Mouse (Mus musculus): ENCODE data around the gene Git1. TPM values are rescaled to one million over a fixed set of nuclear protein-coding genes. Genes with fewer than 3 reads are reported as not detected.

Git1 gene
- polyA plus RNA-seq, 1 experiment from 2014 or later = 14.4 TPM

DNA sequence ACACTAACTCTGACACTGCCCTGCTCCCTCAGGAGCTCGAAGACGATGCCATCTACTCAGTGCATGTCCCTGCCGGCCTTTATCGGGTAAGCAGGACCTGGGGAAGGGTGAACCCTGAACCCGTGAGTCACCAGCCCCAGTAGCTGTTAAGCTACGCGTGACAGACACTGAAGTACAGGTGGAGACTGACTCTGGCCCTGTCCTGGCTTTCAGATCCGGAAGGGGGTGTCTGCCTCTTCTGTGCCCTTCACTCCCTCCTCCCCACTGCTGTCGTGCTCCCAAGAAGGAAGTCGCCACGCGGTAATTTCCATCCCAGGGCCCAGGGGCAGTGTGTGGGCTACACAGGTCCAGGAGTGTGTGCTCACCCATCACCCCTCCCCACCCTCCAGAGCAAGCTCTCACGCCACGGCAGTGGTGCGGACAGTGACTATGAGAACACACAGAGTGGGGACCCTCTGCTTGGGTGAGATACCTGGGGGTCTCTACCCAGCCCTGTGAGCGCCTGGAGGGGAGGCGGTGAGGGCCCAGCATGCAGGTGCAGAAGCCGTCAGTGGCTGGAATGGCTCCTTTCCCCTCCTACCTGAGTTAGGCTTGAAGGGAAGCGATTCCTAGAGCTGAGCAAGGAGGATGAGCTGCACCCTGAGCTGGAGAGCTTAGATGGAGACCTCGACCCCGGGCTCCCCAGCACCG, 12.1 kb downstream of the Git1 start:
- ATAC-seq (replicated peaks) = no peak
- Histone ChIP-seq H3K27ac (replicated peaks) (no peak overlapping the region), H3K4me2 (replicated peaks) (no peak overlapping the region), H3K4me1 (peaks cover 14% of the 10 kb centered on the region), H3K9me3 (no peaks in the 10 kb centered on the region), H3K4me3 (no peak overlapping the region), H3K27me3 (no peaks in the 10 kb centered on the region), H3K9ac (replicated peaks) (no peak overlapping the region), H3K36me3 (peaks cover 64% of the 10 kb centered on the region)
- 90% methylated on average over 22 of the region's 22 CpGs for WGBS

DNA sequence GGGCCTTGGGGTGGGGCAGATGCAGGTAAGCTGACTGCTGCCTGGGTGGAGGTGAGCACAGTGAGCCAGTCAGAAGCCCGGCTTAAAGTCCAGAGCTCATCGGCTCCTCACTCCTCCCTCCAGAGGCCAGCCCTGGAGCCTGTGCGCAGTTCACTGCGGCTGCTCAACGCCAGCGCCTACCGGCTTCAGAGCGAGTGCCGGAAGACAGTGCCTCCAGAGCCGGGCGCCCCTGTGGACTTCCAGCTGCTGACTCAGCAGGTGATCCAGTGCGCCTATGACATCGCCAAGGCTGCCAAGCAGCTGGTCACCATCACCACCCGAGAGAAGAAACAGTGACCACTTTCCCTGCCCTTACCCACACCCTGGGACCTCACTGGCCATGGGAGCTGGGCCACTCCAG, 12.9 kb downstream of the Git1 start:
- H3K4me1 ChIP-seq = peaks cover 7% of the 10 kb centered on the region
- H3K4me2 ChIP-seq (replicated peaks) = no peak overlapping the region
- no peaks in the 10 kb centered on the region for H3K27me3 ChIP-seq
- H3K4me3 ChIP-seq = no peak overlapping the region
- WGBS = 85% methylated on average over 14 of the region's 14 CpGs
- ATAC-seq (replicated peaks) = no peak
- H3K27ac ChIP-seq (replicated peaks) = no peak overlapping the region
- H3K36me3 ChIP-seq = peaks cover 57% of the 10 kb centered on the region
- no peak overlapping the region for H3K9ac ChIP-seq (replicated peaks)
- H3K9me3 ChIP-seq = no peaks in the 10 kb centered on the region

DNA sequence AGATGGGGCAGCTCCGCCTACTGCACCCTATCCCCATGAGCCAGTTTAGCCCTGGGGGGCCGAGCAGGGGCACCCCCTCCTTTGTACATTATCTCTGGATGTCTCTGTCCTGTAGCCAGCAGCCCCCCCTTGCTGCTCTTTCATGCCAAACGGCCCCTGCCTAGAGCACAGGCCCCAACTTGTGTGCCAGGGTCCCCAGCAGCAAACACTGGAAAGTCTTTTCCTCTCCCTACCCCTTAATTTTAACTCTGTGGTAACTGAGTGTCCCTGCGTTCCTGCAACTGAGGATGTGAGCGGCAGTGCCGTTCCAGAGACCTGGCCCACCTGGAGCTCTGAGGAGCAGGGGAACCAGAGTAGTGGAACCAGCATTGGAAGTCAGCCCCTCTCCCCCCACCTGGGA, 13.6 kb downstream of the Git1 start:
- peaks cover 56% of the 10 kb centered on the region for H3K36me3 ChIP-seq
- no peak overlapping the region for H3K9ac ChIP-seq (replicated peaks)
- ATAC-seq (replicated peaks) = no peak
- no peak overlapping the region for H3K4me2 ChIP-seq (replicated peaks)
- no peak overlapping the region for H3K27ac ChIP-seq (replicated peaks)
- H3K27me3 ChIP-seq = no peaks in the 10 kb centered on the region
- peaks cover 7% of the 10 kb centered on the region for H3K4me1 ChIP-seq
- WGBS = 86% methylated on average over 6 of the region's 6 CpGs
- H3K4me3 ChIP-seq = no peak overlapping the region
- no peaks in the 10 kb centered on the region for H3K9me3 ChIP-seq

DNA sequence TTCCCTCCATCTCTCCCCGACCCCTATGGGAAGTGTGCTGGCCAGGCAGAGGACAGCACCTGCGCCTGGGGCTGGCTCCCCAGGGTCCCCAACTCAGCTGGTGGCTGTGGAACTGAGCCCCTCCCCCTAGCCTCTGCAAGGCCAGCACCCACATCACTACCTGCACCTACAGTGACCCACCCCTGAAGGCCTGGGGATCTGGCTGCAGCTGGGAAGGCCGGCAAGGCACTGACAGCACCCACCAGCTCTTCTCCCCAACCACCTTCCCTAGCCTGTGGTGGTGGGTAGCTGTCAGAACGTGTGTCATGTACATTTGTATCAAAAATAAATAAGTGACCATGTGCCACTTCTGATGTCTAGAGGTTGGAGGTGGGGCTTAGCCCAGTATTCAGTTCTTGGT, 14.1 kb downstream of the Git1 start:
- peaks cover 11% of the 10 kb centered on the region for H3K4me1 ChIP-seq
- H3K27ac ChIP-seq (replicated peaks) = no peak overlapping the region
- ATAC-seq (replicated peaks) = 0 out of 2 replicates have a peak, but pooled peaks have one; percentile 18

DNA sequence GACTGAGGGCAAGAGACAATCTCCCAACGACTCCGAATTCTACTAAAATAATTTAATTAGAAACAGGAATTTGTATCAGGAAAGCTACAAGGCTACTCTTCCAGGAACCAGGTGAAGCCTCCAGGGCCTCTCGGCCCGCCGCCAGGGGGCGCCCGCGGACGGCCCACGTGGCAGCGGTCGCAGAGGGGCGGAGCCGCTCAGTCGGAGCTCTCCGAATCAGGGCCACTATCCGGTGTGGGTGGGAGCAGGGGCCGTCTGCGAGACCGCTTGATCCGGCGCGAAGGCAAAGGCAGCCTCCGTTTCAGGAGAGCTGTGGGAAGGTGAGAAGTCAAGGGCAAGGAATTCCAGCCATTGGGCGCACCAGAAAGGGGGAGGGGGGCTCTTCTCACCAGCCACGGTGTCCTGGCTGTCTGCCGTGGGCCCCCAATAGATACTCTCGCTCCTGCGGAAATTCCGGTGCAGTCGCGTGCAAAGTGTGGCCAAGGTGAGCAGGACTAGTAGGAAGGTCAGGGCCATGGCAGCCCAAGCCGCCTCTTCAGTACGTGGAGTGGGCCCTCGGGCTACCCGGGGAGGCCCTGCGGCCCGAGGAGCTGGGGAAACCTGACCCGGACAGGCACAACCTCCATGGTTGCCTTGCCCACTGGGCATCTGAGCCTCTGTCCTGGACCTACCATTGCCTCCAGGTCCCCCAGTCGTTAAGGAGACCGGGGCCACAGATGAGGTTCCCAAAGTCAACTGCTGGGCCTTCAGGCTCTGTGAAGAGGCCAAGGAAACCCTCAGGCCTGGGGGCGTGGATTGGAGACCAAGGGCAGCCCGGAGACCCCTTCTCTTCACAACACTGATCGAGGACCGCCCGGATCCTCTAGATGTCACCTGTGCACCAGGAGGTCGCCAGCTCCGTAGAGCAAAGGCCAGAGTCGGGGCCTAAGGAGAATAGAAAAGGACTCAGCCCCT, 15.0 kb downstream of the Git1 start:
- Histone ChIP-seq H3K9ac (replicated peaks) (peak overlapping the region; percentile 47), H3K4me2 (replicated peaks) (peak overlapping the region; percentile 70), H3K36me3 (peaks cover 42% of the 10 kb centered on the region), H3K4me1 (peaks cover 15% of the 10 kb centered on the region), H3K27me3 (no peaks in the 10 kb centered on the region), H3K27ac (replicated peaks) (no peak overlapping the region), H3K9me3 (no peaks in the 10 kb centered on the region), H3K4me3 (peak overlapping the region; percentile 41)
- 21% methylated on average over 49 of the region's 49 CpGs for WGBS
- ATAC-seq (replicated peaks) = peak; percentile 61

More for the DNA sequence above, 14.1 kb downstream of the Git1 start:
- Histone ChIP-seq H3K9ac (replicated peaks) (no peak overlapping the region), H3K36me3 (peaks cover 51% of the 10 kb centered on the region), H3K4me3 (no peak overlapping the region), H3K9me3 (no peaks in the 10 kb centered on the region), H3K4me2 (replicated peaks) (no peak overlapping the region), H3K27me3 (no peaks in the 10 kb centered on the region)
- 76% methylated on average over 4 of the region's 4 CpGs for WGBS

DNA sequence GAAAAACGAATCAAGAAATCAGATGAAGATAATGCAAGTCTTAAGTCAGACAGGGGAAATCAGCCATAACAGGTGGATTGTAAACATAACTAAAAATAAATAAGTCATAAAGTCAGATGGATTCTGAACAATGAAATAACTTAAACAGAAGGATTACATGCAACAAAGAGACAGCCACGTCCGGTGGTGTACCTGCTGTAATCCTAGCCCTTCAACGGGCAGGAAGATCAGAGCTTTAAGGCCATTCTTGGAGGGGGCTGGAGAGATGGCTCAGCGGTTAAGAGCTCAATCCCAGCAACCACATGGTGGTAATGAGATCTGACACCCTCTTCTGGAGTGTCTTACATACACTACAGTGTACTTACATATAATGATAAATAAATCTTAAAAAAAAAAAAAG, 18.0 kb downstream of the Git1 start:
- no peaks in the 10 kb centered on the region for H3K9me3 ChIP-seq
- WGBS = 85% methylated on average over 5 of the region's 5 CpGs
- peaks cover 19% of the 10 kb centered on the region; the same call in 1 of the 2 replicates for H3K27me3 ChIP-seq
- H3K9ac ChIP-seq (replicated peaks) = no peak overlapping the region
- no peak overlapping the region for H3K4me3 ChIP-seq
- H3K36me3 ChIP-seq = peaks cover 12% of the 10 kb centered on the region
- ATAC-seq (replicated peaks) = no peak
- no peak overlapping the region for H3K27ac ChIP-seq (replicated peaks)
- peaks cover 42% of the 10 kb centered on the region for H3K4me1 ChIP-seq
- no peak overlapping the region for H3K4me2 ChIP-seq (replicated peaks)

DNA sequence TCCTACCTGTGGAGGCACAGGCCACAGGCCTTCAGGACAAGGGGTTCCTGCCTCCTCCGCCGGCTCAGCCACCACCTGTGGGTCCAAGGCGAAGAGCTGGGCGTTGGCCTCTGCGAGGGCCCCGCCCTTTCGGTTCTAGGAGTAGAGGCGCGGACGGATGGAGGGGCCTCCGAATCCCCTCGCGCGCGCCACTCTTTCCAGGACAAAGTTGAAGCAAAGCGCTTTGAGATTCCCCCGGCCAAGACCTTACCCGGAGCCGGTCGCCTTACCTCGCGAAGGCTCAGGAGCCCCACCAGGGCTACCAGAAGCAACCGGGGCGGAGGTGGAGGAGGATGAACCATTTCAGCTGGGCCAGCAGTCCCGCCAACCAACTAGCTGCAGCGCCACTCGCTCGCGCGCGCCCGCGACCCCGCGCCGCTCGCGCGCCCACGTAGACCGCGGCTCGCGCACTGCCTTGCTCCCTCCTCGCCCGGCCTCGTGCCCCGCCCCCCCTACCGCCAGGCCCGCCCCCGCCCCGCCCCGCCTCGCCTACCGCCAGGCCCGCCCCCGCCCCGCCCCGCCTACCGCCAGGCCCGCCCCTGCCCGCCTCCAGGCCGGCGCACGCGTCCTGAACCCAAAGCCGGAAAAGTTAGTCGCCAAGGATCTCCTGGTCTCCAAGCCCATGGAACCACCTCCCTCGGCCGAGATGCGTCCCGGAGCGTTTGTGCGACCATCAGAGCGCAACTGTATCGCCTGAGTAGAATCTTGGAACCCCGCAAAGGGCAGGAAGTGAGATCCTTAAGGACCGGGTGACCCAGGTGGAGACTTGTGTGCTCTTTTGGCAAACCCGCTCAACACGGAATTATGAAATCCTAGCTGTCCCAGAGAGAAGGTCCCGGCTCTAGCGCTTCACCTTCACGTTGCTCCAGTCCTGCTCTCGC, 19.8 kb downstream of the Git1 start:
- under 1% methylated on average over 71 of the region's 84 CpGs for WGBS
- Histone ChIP-seq H3K4me3 (peak overlapping the region; percentile 78), H3K27ac (replicated peaks) (peak overlapping the region; percentile 42; the same call in 1 of the 2 replicates), H3K36me3 (no peaks in the 10 kb centered on the region), H3K9me3 (no peaks in the 10 kb centered on the region), H3K9ac (replicated peaks) (peak overlapping the region; percentile 58), H3K27me3 (peaks cover 21% of the 10 kb centered on the region; the same call in 1 of the 2 replicates), H3K4me2 (replicated peaks) (peak overlapping the region; percentile 88), H3K4me1 (peaks cover 40% of the 10 kb centered on the region)
- ATAC-seq (replicated peaks) = peak; percentile 53

DNA sequence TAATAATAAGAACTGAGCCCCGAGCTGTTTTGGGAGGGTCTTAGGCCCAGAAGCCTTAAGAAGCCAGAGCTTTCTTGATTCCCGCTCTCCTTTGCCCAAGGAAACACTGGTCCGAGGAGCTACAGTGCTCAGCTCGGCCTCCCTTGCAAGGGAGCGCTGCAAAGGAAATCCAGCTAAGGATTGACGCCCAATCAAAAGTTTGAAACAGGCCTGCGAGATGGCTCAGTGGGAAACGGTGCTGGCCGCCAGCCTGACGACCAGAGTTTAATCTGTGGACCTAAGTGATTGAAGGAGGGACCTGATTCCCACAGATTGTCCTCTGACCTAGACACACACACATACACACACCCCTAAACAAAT, 20.4 kb downstream of the Git1 start:
- Histone ChIP-seq H3K4me1 (peaks cover 35% of the 10 kb centered on the region), H3K9me3 (no peaks in the 10 kb centered on the region), H3K36me3 (no peaks in the 10 kb centered on the region), H3K27me3 (peaks cover 21% of the 10 kb centered on the region; the same call in 1 of the 2 replicates), H3K4me2 (replicated peaks) (peak overlapping the region; percentile 88), H3K27ac (replicated peaks) (peak overlapping the region; percentile 42; the same call in 1 of the 2 replicates), H3K9ac (replicated peaks) (0 out of 2 replicates have a peak overlapping the region, but pooled peaks have one; percentile 16), H3K4me3 (peak overlapping the region; percentile 78)
- WGBS = 9% methylated on average over 10 of the region's 10 CpGs
- ATAC-seq (replicated peaks) = no peak

DNA sequence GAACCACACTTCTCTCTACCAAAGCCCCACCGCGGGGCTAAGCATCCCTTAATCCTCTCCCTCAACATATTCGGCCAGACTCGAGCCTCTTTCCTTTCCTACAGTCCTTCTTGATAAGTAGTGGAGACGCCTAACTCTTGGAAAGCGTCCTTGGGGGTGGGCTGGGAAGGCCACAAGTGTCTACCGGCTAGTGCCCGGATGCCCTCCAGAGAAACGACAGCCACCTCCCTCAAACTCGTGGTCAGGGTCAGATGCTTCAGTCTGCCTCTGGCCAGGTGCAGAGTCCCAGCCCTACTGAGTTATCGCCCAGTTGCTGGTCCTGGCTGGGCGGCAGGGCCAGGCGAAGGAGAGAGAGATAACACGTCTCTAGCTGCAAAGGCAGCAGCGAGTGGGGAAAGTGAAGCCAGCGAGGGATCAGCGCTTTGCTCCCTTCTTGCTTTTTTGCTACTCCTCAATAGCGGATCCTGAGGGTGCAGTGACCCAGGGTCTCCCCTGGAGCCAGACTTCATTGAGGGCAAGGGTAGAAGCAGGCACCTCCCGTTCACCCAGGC, 21.0 kb downstream of the Git1 start:
- H3K27me3 ChIP-seq = peaks cover 21% of the 10 kb centered on the region; the same call in 1 of the 2 replicates
- 0 out of 2 replicates have a peak overlapping the region, but pooled peaks have one; percentile 44 for H3K9ac ChIP-seq (replicated peaks)
- WGBS = 10% methylated on average over 19 of the region's 19 CpGs
- H3K4me1 ChIP-seq = peaks cover 35% of the 10 kb centered on the region
- H3K4me2 ChIP-seq (replicated peaks) = peak overlapping the region; percentile 88
- H3K36me3 ChIP-seq = no peaks in the 10 kb centered on the region
- no peaks in the 10 kb centered on the region for H3K9me3 ChIP-seq
- no peak overlapping the region for H3K27ac ChIP-seq (replicated peaks)
- ATAC-seq (replicated peaks) = no peak
- peak overlapping the region; percentile 50 for H3K4me3 ChIP-seq

DNA sequence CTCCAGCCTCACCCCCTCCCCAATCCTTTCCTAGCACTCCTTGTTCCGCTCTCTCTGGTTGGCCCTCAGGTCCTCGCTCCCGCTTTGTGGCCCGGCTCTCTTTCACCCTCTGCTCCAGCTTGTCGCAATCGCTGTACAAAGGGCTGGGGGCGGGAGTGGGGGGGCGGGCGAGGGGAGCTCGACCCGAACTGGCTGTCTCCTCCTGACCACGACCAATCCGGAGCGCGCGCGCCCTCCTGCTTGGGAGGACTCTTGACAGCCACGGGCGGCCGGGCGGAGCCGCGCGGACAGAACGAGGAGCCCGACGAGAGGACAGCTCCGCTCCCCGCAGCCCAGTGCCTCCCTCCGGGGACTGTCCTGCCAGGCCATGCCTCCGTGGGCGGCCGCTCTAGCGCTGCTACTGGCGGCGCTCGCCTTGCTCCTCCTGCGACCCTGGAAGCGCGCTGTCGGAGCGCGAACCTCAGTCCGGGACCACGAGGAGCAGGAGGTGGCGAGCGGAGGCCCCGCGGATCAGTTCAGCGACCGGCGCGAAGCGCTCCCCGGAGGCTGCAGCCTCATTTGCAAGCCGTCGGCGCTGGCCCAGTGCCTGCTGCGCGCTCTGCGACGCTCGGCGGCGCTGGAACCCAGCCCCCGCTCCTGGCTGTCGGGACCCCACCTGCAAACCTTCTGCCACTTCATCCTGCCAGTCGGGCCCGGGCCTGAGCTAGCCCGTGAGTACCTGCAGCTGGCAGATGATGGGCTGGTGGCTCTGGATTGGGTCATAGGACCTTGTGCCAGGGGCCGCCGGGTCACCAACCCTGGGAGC, 21.7 kb downstream of the Git1 start, which contains the start of gene Abhd15:
TSS of gene Abhd15 (plus strand) at position 290 of the 805 bp plus-strand sequence.
- WGBS = under 1% methylated on average over 72 of the region's 72 CpGs
- Histone ChIP-seq H3K4me3 (peak within 1 kb of the TSS; percentile 50), H3K9ac (replicated peaks) (peak within 1 kb of the TSS; percentile 44), H3K27me3 (peaks cover 21% of the 10 kb centered on the region; the same call in 1 of the 2 replicates), H3K36me3 (no peaks in the 10 kb centered on the region), H3K27ac (replicated peaks) (no peak within 1 kb of the TSS), H3K4me1 (peaks cover 35% of the 10 kb centered on the region), H3K4me2 (replicated peaks) (peak within 1 kb of the TSS; percentile 88), H3K9me3 (no peaks in the 10 kb centered on the region)
- peak; percentile 49 for ATAC-seq (replicated peaks)
